Mouse (Mus musculus) cerebellum, postnatal 14 days (tissue): ENCODE data around the gene Mrpl10.

ENCODE experiments used
- DNase-seq, 2 experiments: peaks; one replicate each; pipeline ENCODE4 v3.0.0; 2021; ENCODE audit warnings: mixed read lengths in 2 of 2

The Mrpl10 gene

DNA sequence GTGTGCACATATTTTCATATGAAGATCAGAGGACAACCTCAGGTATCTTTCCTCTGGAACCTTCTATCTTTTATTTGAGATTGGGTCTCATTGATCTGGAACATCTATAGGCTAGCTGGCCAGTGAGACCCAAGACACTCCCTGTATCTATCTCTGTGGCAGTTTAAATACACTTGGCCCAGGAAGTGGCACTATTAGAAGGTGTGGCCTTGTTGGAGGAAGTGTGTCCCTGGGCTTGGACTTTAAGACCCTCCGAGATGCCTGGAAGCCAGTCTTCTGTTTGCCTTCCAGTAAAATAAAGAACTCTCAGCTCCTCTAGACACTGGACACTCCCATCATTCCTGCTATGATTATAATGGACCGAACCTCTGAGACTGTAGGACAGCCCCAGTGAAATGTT, 28.4 kb downstream of the Mrpl10 start:
- no peak for DNase-seq

DNA sequence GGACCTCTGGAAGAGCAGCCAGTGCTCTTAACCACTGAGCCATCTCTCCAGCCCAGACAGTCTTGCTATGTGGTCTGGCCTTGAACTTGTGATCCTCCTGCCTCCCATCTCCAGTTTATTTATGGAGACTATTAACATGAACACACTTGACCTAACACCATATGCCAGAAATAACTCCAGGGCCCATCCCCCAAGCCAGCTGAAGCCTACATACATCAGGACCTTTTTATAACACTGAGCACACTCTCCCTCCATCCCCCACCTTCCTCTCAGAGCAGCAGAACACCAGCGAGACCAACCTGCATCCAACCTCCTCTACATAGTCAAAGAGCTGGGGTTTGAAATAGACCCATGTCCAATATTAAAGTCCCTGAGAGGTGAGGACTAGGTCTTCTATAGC, 29.8 kb downstream of the Mrpl10 start:
- DNase-seq = no peak

DNA sequence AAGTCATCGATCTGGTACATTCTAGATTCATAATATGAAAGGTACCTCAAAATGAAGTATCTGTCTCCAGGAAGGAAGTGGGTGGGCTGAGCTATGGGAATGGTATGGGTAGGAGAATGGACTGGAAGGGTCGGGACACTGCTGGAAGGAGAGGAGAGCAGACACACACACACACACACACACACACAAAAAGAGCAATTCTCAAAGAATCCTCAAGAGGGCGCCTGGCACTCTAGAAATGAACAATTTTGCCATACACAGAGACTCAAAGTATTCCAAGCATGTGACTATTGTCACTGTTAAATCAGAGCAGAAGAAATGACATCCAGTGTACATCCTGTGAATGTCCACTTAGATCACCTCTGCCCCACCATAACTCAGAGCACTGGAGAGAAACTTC, 31.2 kb downstream of the Mrpl10 start:
- peak; percentile 75 to 76 for DNase-seq

DNA sequence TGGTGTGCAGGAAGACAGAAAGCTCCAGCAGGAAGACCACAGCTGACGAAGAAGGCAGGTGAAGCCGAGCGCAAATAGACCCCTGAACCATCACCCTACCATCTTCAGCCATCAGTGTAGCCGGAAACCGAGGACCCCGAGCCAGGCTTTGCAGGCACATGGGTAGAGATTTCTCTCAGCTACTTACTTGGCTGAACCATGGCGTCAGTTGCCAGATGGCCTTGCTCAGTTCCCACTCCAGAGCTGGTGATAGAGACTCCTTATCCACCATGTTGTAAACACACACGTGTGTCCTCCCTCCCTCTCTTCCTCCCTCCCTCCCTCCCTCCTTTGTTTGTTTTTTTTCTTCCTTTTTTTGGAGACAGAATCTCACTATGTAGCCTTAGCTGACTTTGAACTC, 32.9 kb downstream of the Mrpl10 start:
- no peak for DNase-seq

DNA sequence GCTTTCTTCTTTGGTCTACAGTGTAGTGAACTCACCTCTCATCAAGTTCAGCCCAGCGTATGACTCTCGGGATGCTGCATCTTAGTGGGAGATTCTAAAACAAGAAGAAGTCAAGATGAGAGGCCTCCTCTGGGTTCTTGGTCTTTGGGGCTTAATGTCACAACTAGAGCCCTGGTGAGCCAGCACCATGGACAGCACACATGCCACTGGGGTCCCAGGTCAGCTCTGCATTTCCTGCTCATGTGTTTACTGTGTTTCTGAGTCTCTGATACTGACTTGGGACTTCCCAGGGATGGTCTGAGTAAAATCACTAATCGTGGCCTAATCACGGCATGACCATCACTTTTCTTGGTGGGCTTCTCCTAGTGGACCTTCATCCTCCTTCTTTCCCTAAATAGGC, 37.4 kb downstream of the Mrpl10 start:
- no peak for DNase-seq

DNA sequence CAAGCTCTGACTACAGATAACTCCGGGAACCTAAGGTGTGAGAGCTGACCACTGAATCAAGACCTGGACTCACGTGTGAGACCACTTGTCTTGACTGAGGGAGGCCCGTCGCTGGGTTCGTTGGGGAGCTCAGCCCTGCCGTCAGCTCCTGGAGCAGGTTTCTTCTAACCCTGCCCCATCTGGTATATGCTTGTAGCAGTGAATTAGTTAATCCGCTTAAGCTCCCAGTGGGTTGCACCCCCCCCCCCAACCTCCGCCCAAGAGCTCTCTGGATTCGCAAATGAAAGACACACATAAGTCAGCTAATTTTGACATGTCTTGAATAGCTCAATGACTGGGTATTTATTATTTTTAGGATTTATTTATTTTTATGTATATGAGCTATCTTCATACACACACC, 38.9 kb downstream of the Mrpl10 start:
- DNase-seq = no peak

DNA sequence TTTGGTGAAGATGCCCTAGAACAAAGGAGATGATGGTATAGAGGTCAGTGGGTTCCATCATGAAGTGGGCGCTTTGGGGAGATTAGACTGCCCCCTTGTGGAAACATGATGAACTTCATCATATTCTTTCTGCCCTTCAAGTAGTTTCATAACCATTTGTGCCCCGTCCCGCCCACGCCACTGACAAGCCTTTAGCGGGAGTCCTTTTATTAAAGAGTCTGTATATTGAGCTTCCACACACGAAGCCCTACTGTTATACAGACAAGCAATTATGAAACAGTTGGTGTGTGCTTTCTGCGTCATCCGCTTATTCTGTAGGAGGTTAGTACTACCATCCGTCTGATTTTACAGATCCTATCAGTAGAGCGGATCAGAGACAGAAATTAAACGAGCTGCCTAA, 41.6 kb downstream of the Mrpl10 start:
- peak; percentile 67 to 69 for DNase-seq

DNA sequence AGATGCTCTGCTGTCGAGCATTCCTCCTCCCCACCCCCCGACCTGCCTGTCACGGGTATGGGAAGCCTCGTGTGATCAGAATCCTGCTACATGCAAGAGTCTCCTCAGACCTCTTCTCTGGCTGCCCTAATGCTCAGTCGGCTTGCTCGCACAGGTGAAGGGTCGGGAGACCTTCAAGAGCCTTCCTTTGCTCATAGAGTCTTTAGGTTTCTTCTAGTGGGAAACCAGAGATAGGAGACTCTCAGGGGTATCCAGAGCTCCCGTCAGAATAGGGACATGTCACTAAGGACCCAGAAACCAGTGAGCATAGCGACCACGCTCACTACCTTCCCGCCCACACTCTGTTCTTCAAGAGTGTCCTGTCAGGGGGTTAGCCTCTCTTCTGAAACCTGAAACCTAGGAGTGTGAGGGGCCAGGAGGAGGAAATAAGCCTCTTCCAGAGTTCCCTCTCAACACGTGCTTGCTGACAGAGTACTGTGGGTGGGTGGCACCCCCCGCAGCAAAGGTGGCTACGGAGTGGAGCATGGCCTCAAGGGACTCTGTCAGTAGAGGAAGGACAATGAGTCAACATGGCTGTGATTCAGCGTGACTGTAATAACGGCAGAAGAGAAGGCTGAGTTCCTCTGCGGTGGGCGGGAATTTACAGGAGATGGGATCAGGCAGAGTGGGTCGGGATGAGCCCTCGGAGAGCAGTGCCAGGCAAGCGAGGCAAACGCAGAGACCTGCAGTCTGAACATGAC, 42.2 kb downstream of the Mrpl10 start:
- DNase-seq = no peak

DNA sequence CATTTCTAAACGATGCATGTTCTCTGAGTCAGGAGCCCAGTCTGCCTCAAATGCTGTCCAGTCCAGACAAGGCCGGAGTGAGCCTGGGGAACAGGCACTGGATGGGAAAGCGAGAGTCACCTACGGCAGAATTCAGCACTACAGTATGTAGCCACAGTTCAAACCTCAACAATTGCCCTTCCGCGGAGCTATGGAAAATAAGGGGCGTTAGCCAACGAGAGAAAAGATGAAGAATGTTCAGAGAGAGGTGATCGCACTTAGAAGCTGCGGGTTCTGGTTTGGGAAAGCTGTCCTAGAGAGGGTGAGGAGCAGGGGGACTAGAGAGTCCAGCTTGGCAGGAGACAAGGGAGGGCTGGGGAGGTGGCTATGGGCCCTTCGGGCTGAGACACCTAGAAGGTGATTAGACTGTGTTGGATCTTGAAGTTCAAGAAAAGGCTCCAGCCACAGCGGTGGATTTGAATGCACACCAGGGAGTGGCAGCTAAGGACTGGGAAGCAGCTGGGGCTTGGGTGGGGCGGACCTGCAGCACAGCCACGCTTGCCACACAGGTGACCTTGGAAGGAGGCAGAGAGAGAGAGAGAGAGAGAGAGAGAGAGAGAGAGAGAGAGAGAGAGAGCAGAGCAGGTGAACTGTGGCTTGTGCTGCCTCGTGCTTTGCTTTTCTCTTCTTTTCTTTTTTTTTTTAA, 43.6 kb downstream of the Mrpl10 start:
- no peak for DNase-seq

DNA sequence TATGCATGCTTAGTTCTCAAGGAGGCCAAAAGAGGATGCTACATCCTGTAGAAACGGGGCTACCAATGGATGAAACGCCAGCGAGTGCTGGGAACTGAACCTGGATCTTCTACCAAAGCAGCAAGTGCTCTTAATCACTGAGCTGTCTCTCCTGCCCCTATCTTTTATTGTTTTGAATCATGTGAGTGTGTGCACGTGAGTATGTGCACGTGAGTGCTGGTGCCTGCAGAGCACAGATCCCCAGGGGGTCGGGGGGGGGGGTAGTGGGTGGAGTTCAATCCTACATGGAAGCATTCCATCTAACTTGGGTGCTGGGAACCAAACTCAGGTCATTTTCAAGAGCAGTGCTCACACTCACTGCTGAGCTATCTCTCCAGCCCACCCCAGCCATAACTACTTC, 45.0 kb downstream of the Mrpl10 start:
- DNase-seq = no peak

DNA sequence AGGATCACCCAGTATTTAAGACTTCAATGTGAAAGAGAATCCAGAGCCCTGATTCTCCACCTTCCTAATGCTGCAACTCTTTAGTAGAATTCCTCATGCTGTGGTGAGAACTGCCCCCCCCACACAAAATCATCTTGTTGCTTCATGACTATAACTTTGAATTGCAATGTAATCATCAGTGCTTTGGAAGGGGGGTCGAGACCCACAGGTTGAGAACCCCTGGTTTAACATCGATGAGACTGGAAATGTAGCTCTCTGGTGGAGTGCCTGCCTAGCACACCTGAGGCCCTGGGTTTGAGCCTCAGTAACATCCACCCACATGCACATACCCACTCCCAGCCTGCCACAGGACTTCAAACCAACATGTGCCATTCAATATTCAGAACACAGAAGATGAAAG, 53.2 kb downstream of the Mrpl10 start:
- DNase-seq = no peak

DNA sequence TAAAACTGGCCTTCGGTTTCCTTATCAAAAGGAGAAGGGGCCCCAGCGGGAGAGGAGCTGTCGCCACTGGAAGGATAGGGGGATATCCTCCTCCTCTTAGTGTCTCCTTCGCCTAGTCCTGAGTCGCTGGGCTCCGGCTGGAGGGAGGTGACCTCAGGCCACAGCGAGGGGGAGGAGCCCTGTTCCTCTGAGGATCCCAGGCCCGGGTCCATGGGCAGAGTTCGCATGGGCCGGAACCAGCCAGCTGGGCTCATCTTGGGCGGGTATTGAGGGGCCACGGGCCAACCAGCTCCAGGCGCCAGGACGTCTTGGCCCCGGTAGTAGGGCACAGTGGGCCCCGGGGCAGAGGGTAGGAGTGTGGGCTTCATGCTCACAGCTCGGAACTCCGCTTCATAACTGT, 57.4 kb downstream of the Mrpl10 start:
- DNase-seq = peak in 1 of 2 experiments; percentile 15
